Mouse (Mus musculus) bone marrow, adult 2 months (tissue): ENCODE data around the gene Cpsf4l.

Experiments
- CTCF ChIP-seq: fragments of 200-500 bp; IDR thresholded peaks from 2 replicates; pipeline ENCODE4 v1.5.1; 2011; ENCODE audit warnings: low read length, control low read depth; ENCODE audit not compliant: control insufficient read depth, insufficient read depth
- POLR2A ChIP-seq: fragments of 200-500 bp; IDR thresholded peaks from 2 replicates; pipeline ENCODE4 v1.6.1; 2011; ENCODE audit warnings: low read depth, mild to moderate bottlenecking, control low read depth, low read length, borderline replicate concordance; ENCODE audit not compliant: control insufficient read depth

DNA sequence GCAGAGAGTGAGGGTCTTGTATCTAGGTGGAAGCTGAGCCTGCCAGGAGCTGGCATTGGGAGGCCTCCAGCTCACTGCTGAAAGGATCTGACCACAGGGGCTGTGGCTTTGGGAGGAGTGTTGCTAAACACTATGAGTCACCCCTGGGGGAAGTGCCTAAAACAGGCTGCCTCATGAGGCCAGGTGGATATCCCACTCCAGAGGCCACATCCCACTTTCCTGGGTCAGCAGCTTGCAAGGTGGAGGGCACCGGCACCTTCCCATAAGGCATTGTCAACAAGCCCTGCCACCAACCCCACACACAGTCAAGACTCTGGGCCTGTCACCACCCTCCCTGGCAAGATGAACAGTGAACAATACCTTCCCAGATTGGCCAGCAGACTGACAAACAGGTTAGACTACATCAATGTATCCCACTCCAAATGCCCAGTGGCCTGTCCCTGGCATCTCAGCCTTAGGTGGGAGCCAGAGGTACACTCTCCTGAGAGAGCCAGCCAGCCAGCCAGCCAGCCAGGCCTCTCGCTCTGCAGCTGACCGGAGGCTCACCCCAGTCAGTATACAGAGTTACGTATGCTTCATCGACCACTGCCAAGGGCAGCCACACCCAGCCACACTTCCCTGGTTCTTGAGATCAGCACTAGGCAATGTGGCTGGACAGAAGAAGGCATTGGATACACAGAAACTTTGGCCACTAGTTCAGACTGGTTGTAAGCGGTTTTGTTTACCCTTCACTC is 24.0 kb upstream of the Cpsf4l start:
- no peak for TF ChIP-seq POLR2A
- TF ChIP-seq CTCF, result no peak
